Comparison of ENCODE assay signal across 9 mouse cellular contexts in genomic region chr15:103364761-103365160, GRCm38 (mm10). TPM values are rescaled to one million over a fixed set of nuclear protein-coding genes. Genes with fewer than 3 reads are reported as not detected.
A peak's percentile ranks its signal among the peaks of the same experiment; 100 is the strongest.
DNase-seq lines count a peak whose midpoint lies in the region; ATAC-seq lines count a peak whose summit lies in the region.
"Had no signal": no experiment of that assay in that cellular context is flagged by ENCODE, and none has a peak within 500 bp of the region (broad histone marks: within the 10 kb centered on the region; RNA-seq: fewer than 3 reads in every experiment).

No protein-coding gene starts in this region.

- peaks cover 41% of the 10 kb centered on the region for H3K4me1 ChIP-seq in hindbrain, embryonic 10.5 days (replicated peaks)
- peaks cover 49% of the 10 kb centered on the region for H3K4me1 ChIP-seq in liver, embryonic 16.5 days (ENCODE audit: control insufficient read depth, low read depth, low read length)

- intact Hi-C loops in left cerebral cortex, postnatal 4 days (cut with DNase I) = no loop called here

- ATAC-seq in liver, embryonic 16.5 days (ENCODE audit: low read depth) = no peak

- peak overlapping the region; percentile 94 for H3K27ac ChIP-seq in hindbrain, embryonic 10.5 days
- H3K27ac ChIP-seq in liver, embryonic 16.5 days (ENCODE audit: low read length) = peak overlapping the region; percentile 86

- peak overlapping the region; percentile 86 for H3K9ac ChIP-seq in liver, embryonic 16.5 days (ENCODE audit: low read depth, low read length)

- WGBS in hindbrain, embryonic 10.5 days = 59% methylated on average over 4 of the region's 4 CpGs
- WGBS in liver, embryonic 16.5 days (ENCODE audit: insufficient replicate concordance) = 5% methylated on average over 4 of the region's 4 CpGs

- H3K4me2 ChIP-seq in liver, embryonic 16.5 days (ENCODE audit: low read depth, low read length) = peak overlapping the region; percentile 85

- DNase-seq in adrenal gland, postnatal 25 days = peak; percentile 43
- no peak for DNase-seq in adrenal gland, postnatal 4 days (ENCODE audit: low spot score in 2 of 2)
- peak; percentile 54 for DNase-seq in 416B (ENCODE audit: low read depth)
- no peak for DNase-seq in hindbrain, embryonic 10.5 days (ENCODE audit: low spot score)
- no peak for DNase-seq in left cerebral cortex, postnatal 4 days
- no peak for DNase-seq in left cerebral cortex, adult 9 months (ENCODE audit: low spot score in 2 of 2)
- no peak for DNase-seq in cerebellum, adult 11 months
- DNase-seq: right cerebral cortex, adult 18-20 months had no signal

- no peaks in the 10 kb centered on the region for H3K36me3 ChIP-seq in hindbrain, embryonic 10.5 days
- no peaks in the 10 kb centered on the region for H3K36me3 ChIP-seq in liver, embryonic 16.5 days (ENCODE audit: control insufficient read depth, insufficient read depth)

- H3K4me3 ChIP-seq in hindbrain, embryonic 10.5 days = peak overlapping the region; percentile 89
- peak overlapping the region; percentile 76 for H3K4me3 ChIP-seq in liver, embryonic 16.5 days (ENCODE audit: low read depth, low read length)

- H3K9me3 ChIP-seq in hindbrain, embryonic 10.5 days = no peaks in the 10 kb centered on the region
- no peaks in the 10 kb centered on the region for H3K9me3 ChIP-seq in liver, embryonic 16.5 days (replicated peaks; ENCODE audit: control insufficient read depth, low read length)

- peaks cover 6% of the 10 kb centered on the region; the same call in 1 of the 2 replicates for H3K27me3 ChIP-seq in hindbrain, embryonic 10.5 days (ENCODE audit: insufficient read depth, poor library complexity, severe bottlenecking)
- H3K27me3 ChIP-seq in liver, embryonic 16.5 days (ENCODE audit: control insufficient read depth, insufficient read depth, low read depth, low read length) = peaks cover 6% of the 10 kb centered on the region

RNA-seq across cellular contexts. Expression of gene Itga5, which starts 1.8 kb away (rescaled TPM):
- total RNA-seq in adrenal gland, postnatal 25 days (2021) = 35.5 and 45.9 TPM in 2 replicates
- total RNA-seq in adrenal gland, postnatal 4 days (2021) = 10 to 100 TPM; 47.2 to 52.5 TPM
- 23.5 and 23.8 TPM in 2 replicates for polyA plus RNA-seq in hindbrain, embryonic 10.5 days (2016; fragmentation: Nextera tagmentation; extraction: Ambion mirVana)
- polyA plus RNA-seq in liver, embryonic 16.5 days (2015; fragmentation: Nextera tagmentation; extraction: Ambion mirVana) = 18.4 and 19.6 TPM in 2 replicates
- total RNA-seq in left cerebral cortex, postnatal 4 days (2021) = 1 to 10 TPM; 7.4 to 7.6 TPM

RNA-seq across cellular contexts. Expression of gene Zfp385a, which starts 24.9 kb away (rescaled TPM):
- total RNA-seq in adrenal gland, postnatal 25 days (2021) = 8.8 and 9.1 TPM in 2 replicates
- 10 to 100 TPM; 22.5 to 29.7 TPM for total RNA-seq in adrenal gland, postnatal 4 days (2021)
- 24.9 and 26.3 TPM in 2 replicates for polyA plus RNA-seq in hindbrain, embryonic 10.5 days (2016; fragmentation: Nextera tagmentation; extraction: Ambion mirVana)
- 5.5 and 7.0 TPM in 2 replicates for polyA plus RNA-seq in liver, embryonic 16.5 days (2015; fragmentation: Nextera tagmentation; extraction: Ambion mirVana)
- total RNA-seq in left cerebral cortex, postnatal 4 days (2021) = 10 to 100 TPM; 47.8 to 52.7 TPM

RNA-seq across cellular contexts. Expression of gene Gpr84, which starts 54.3 kb away (rescaled TPM):
- not detected in 2 replicates for total RNA-seq in adrenal gland, postnatal 25 days (2021)
- not detected for total RNA-seq in adrenal gland, postnatal 4 days (2021)
- polyA plus RNA-seq in hindbrain, embryonic 10.5 days (2016; fragmentation: Nextera tagmentation; extraction: Ambion mirVana) = 0.31 and 0.36 TPM in 2 replicates
- 1.0 and 1.1 TPM in 2 replicates for polyA plus RNA-seq in liver, embryonic 16.5 days (2015; fragmentation: Nextera tagmentation; extraction: Ambion mirVana)
- total RNA-seq in left cerebral cortex, postnatal 4 days (2021) = under 1 TPM; 0.44 to 0.46 TPM

Comparison
In these comparisons a context has a peak if more than half of its experiments do, and no peak if none do; other contexts are left out.
1. DNase-seq: peak in adrenal gland, postnatal 25 days (single experiment) and 416B (single experiment); none in adrenal gland, postnatal 4 days (0 of 2), hindbrain, embryonic 10.5 days (single experiment), left cerebral cortex, postnatal 4 days (single experiment), left cerebral cortex, adult 9 months (0 of 2) and cerebellum, adult 11 months (single experiment).